Mouse (Mus musculus) lung, embryonic 14.5 days (tissue): ENCODE measurements around the gene Rims1. TPM values are rescaled to one million over a fixed set of nuclear protein-coding genes. Genes with fewer than 3 reads are reported as not detected.

Experiments used
- ATAC-seq: fragments of 200-750 bp; cut with Nextera tagmentation; 2 replicates; pipeline ENCODE4 v1.8.0; 2017; ENCODE audit warnings: mild to moderate bottlenecking, moderate TSS enrichment, moderate library complexity; ENCODE audit not compliant: insufficient read depth
- DNase-seq: peaks from one replicate; pipeline ENCODE4 v3.0.0-alpha.2; 2015
- H3K27ac ChIP-seq: fragments of 300-500 bp; sonication (generic); 2 replicates; pipeline ENCODE4 v1.5.1; 2014; ENCODE audit warnings: low read depth, mild to moderate bottlenecking, moderate library complexity
- H3K27me3 ChIP-seq: fragments of 300-500 bp; sonication (generic); 2 replicates; pipeline ENCODE4 v1.6.1; 2014; ENCODE audit warnings: low read length, control low read depth; ENCODE audit not compliant: insufficient read depth
- H3K36me3 ChIP-seq: fragments of 300-500 bp; sonication (generic); 2 replicates; pipeline ENCODE4 v1.6.1; 2014; ENCODE audit warnings: control low read depth; ENCODE audit not compliant: insufficient read depth
- H3K4me1 ChIP-seq: fragments of 300-500 bp; sonication (generic); 2 replicates; pipeline ENCODE4 v1.6.1; 2014; ENCODE audit warnings: antibody characterized with exemption, control low read depth; ENCODE audit not compliant: insufficient read depth
- H3K4me2 ChIP-seq: fragments of 300-500 bp; sonication (generic); 2 replicates; pipeline ENCODE4 v1.6.1; 2014; ENCODE audit warnings: mild to moderate bottlenecking
- H3K4me3 ChIP-seq: fragments of 300-500 bp; sonication (generic); 2 replicates; pipeline ENCODE4 v1.5.1; 2014; ENCODE audit warnings: low read depth, low read length
- H3K9ac ChIP-seq: fragments of 300-500 bp; sonication (generic); 2 replicates; pipeline ENCODE4 v1.6.1; 2014
- H3K9me3 ChIP-seq: fragments of 300-500 bp; sonication (generic); 2 replicates; pipeline ENCODE4 v1.6.1; 2016; ENCODE audit warnings: low read depth, low read length, control low read depth
- CTCF ChIP-seq: IDR thresholded peaks from 2 replicates; pipeline ENCODE4 v1.5.1; 2016; ENCODE audit warnings: antibody characterized with exemption, low read depth
- WGBS: fragments of 180-500 bp; shearing (Covaris S2); extraction: QIAGEN DNeasy Blood & Tissue Kit; methylation state at CpG from one replicate; pipeline ENCODE4 v1.1.7; 2014; 5-methylcytosine and 5-hydroxymethylcytosine counted together
- polyA plus RNA-seq: library from polyadenylated mRNA; unstranded; fragments of >200 nt; fragmentation: Nextera tagmentation; extraction: Ambion mirVana; gene quantifications from 2 replicates; pipeline ENCODE4 v1.2.1, GENCODE M21; 2014

Rims1 gene
- polyA plus RNA-seq, 1 experiment from 2014 or later, result 3.3 TPM

DNA sequence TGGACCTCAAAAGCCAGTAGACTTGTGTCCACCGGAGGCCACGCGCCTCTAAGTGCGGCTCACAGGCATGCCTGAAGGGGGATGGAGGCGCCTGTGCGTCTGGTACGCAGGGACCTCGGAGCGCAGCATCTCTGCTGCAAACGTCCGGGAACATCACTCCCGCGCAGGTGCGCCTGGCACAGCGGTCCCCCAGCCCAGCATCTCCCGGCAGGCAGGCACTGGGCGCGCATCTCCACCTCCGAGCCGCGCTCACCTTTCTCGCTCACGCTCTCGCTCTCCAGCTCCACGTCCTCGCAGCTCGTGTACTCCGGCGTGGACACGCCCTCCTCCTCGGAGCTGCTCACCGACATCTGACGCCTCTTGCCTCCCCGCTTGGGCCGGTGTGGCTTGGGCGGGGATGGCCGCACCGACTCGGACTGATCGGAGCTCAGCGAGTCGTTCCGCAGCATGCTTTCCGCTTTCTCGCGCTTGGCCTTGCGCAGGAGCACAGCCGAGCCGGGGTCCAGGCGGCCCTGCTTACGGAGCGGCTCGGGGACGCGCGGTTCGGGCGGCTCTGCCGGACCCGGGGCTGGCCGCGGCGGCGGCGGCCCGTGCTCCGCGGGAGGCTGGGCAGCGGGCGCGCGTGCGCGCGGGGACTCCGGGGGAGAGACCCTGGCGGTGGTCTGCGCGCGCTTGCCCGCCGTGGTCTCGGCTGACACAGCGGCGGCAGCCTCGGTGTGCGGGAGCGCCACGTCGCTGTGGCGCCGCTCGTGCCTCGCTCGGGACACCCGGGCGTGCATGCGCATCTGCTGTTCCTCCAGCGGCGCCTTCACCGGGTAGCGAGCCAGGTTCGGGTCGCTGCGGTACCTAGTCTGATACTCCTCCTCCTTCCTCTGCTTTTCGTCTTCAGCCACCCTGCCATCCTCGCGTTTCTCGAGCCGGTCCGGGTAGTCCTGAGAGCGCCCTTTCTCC, 272.4 kb downstream of the Rims1 start:
- peak overlapping the region; percentile 53 for H3K9ac ChIP-seq
- under 1% methylated on average over 108 of the region's 112 CpGs for WGBS
- TF ChIP-seq CTCF, result peak; percentile 34; the same call in 1 of the 2 replicates
- H3K9me3 ChIP-seq, result no peaks in the 10 kb centered on the region
- H3K27me3 ChIP-seq, result peaks cover 42% of the 10 kb centered on the region
- no peaks in the 10 kb centered on the region for H3K4me1 ChIP-seq
- DNase-seq (peak; percentile 66), ATAC-seq (peak; percentile 90)
- H3K36me3 ChIP-seq, result no peaks in the 10 kb centered on the region
- peak overlapping the region; percentile 63 for H3K4me3 ChIP-seq
- no peak overlapping the region for H3K27ac ChIP-seq
- peak overlapping the region; percentile 96 for H3K4me2 ChIP-seq

DNA sequence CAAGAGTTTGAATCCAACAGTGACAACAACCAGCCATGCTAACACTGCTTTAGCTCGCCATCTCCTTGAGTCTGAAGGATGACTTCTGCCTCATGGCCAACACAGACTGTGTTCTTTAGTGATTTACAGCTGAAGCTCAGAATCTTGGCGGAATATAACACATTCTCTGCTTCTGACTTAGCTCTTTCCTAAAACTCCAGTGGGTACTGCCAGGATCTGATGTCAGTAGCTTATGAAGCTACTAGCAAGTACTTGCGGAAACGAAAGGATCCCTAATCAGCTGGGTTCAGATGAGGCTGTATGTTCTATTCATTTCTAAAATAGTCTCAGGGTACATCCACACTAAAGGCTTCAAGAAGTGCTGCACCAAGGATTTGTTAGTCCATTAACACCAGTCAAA, 290.7 kb downstream of the Rims1 start:
- DNase-seq, result no peak
- ATAC-seq, result no peak
- TF ChIP-seq CTCF, result no peak
- H3K27me3 ChIP-seq, result no peaks in the 10 kb centered on the region
- H3K4me2 ChIP-seq, result no peak overlapping the region
- no peak overlapping the region for H3K4me3 ChIP-seq
- H3K27ac ChIP-seq, result no peak overlapping the region
- H3K36me3 ChIP-seq, result no peaks in the 10 kb centered on the region
- no peaks in the 10 kb centered on the region for H3K4me1 ChIP-seq
- no peaks in the 10 kb centered on the region for H3K9me3 ChIP-seq
- H3K9ac ChIP-seq, result no peak overlapping the region
- 95% methylated on average over 4 of the region's 4 CpGs for WGBS

DNA sequence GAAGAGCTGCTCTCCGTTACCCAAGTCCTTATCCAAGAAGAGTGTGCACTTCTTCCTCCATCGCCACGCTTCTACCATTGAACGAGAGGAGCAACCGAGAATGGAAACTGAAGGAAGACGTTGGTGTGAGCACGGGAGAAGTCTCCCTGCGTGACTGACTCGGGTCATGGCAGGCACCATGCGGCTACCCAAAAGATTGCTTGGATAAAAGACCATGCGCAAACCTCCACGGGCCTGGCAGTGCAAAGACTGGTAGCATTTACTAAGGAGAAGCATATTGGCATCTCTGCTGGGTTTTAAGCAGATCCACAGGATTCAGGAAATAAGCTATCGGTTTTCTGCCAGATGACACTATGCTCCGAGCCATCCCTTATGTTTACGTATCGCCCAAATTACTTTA, 293.4 kb downstream of the Rims1 start:
- Histone ChIP-seq H3K4me2 (no peak overlapping the region), H3K9me3 (no peaks in the 10 kb centered on the region), H3K4me3 (no peak overlapping the region), H3K27me3 (no peaks in the 10 kb centered on the region), H3K9ac (no peak overlapping the region), H3K27ac (no peak overlapping the region), H3K36me3 (no peaks in the 10 kb centered on the region), H3K4me1 (no peaks in the 10 kb centered on the region)
- ATAC-seq (no peak), DNase-seq (no peak)
- TF ChIP-seq CTCF, result no peak
- 83% methylated on average over 16 of the region's 16 CpGs for WGBS

DNA sequence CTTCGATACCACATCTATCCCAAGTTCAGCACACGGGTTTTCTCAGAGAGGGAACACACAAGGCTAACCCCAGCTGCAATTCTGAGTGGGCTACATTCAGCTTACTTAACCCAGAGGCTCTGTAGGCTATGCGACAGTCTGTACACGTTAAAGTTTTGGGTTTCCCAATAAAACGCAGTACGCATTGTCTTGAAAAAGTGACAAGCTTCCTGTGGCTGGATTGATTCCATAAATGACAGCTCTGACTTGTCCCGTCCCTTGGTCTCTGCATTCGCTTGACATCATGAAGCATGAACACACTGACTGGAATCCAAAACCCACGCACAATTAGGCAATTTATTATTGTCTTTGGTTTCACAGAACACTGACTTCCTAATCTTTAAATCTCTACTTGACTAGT, 294.2 kb downstream of the Rims1 start:
- Histone ChIP-seq H3K27me3 (no peaks in the 10 kb centered on the region), H3K9me3 (no peaks in the 10 kb centered on the region), H3K27ac (no peak overlapping the region), H3K36me3 (no peaks in the 10 kb centered on the region), H3K4me3 (no peak overlapping the region), H3K4me2 (no peak overlapping the region), H3K4me1 (no peaks in the 10 kb centered on the region), H3K9ac (no peak overlapping the region)
- WGBS, result 72% methylated on average over 9 of the region's 9 CpGs
- no peak for ATAC-seq
- DNase-seq, result no peak
- TF ChIP-seq CTCF, result no peak

GRCm38 (mm10) chr1:22508735-22509615, 296.8 kb downstream of the Rims1 start:
- no peaks in the 10 kb centered on the region for H3K36me3 ChIP-seq
- no peak overlapping the region for H3K4me3 ChIP-seq
- H3K9me3 ChIP-seq, result no peaks in the 10 kb centered on the region
- H3K4me2 ChIP-seq, result no peak overlapping the region
- no peak overlapping the region for H3K9ac ChIP-seq
- no peak for TF ChIP-seq CTCF
- DNase-seq (no peak), ATAC-seq (no peak)
- WGBS, result 62% methylated on average over 11 of the region's 11 CpGs
- H3K4me1 ChIP-seq, result no peaks in the 10 kb centered on the region
- no peaks in the 10 kb centered on the region for H3K27me3 ChIP-seq
- no peak overlapping the region for H3K27ac ChIP-seq

- H3K36me3 ChIP-seq, result no peaks in the 10 kb centered on the region
- WGBS, result 42% methylated on average over 7 of the region's 7 CpGs
- no peak overlapping the region for H3K9ac ChIP-seq
- no peak overlapping the region for H3K4me3 ChIP-seq
- no peaks in the 10 kb centered on the region for H3K27me3 ChIP-seq
- no peak overlapping the region for H3K4me2 ChIP-seq
- ATAC-seq (peak; percentile 52; the same call in 1 of the 2 replicates), DNase-seq (peak; percentile 82)
- H3K9me3 ChIP-seq, result no peaks in the 10 kb centered on the region
- H3K27ac ChIP-seq, result no peak overlapping the region
- TF ChIP-seq CTCF, result peak; percentile 73
- H3K4me1 ChIP-seq, result no peaks in the 10 kb centered on the region
Observed at GRCm38 (mm10) chr1:22487270-22487864, 318.4 kb downstream of the Rims1 start.
